Mouse (Mus musculus) midbrain, embryonic 16.5 days (tissue): ENCODE data around the gene Mfn2. TPM values are rescaled to one million over a fixed set of nuclear protein-coding genes. Genes with fewer than 3 reads are reported as not detected.
"Not testable (repeated sequence)": the region's sequence is repeated elsewhere in the genome, so short reads cannot be mapped to it uniquely, and the experiment has no call there.

Experiments used
- ATAC-seq: fragments of 200-750 bp; cut with Nextera tagmentation; 2 replicates; pipeline ENCODE4 v1.8.0; 2017; ENCODE audit warnings: moderate TSS enrichment
- H3K27ac ChIP-seq: fragments of 300-500 bp; sonication (generic); 2 replicates; pipeline ENCODE4 v1.5.1; 2014; ENCODE audit warnings: mild to moderate bottlenecking, low read length, mixed read lengths
- H3K27me3 ChIP-seq: fragments of 300-500 bp; sonication (generic); 2 replicates; pipeline ENCODE4 v1.6.1; 2014; ENCODE audit warnings: low read depth, low read length, mixed read lengths; ENCODE audit not compliant: control insufficient read depth, insufficient read depth
- H3K36me3 ChIP-seq: fragments of 300-500 bp; sonication (generic); 2 replicates; pipeline ENCODE4 v1.6.1; 2014; ENCODE audit warnings: mild to moderate bottlenecking, low read length, moderate library complexity, mixed read lengths; ENCODE audit not compliant: control insufficient read depth, insufficient read depth
- H3K4me1 ChIP-seq: fragments of 300-500 bp; sonication (generic); 2 replicates; pipeline ENCODE4 v1.6.1; 2014; ENCODE audit warnings: mild to moderate bottlenecking, low read length, mixed read lengths; ENCODE audit not compliant: control insufficient read depth, insufficient read depth
- H3K4me2 ChIP-seq: fragments of 300-500 bp; sonication (generic); 2 replicates; pipeline ENCODE4 v1.6.1; 2014; ENCODE audit warnings: mild to moderate bottlenecking, low read length, mixed read lengths
- H3K4me3 ChIP-seq: fragments of 300-500 bp; sonication (generic); 2 replicates; pipeline ENCODE4 v1.5.1; 2014; ENCODE audit warnings: low read depth, mild to moderate bottlenecking, low read length, moderate library complexity, mixed read lengths
- H3K9ac ChIP-seq: fragments of 300-500 bp; sonication (generic); 2 replicates; pipeline ENCODE4 v1.6.1; 2014; ENCODE audit warnings: low read depth, low read length, mixed read lengths
- H3K9me3 ChIP-seq: fragments of 300-500 bp; sonication (generic); replicated peaks from 2 replicates; pipeline ENCODE4 v1.6.1; 2014; ENCODE audit warnings: mild to moderate bottlenecking, low read length, mixed read lengths; ENCODE audit not compliant: control insufficient read depth, poor library complexity, severe bottlenecking
- WGBS: fragments of 180-500 bp; shearing (Covaris S2); extraction: QIAGEN DNeasy Blood & Tissue Kit; methylation state at CpG from one replicate; pipeline ENCODE4 v1.1.7; 2014; 5-methylcytosine and 5-hydroxymethylcytosine counted together
- polyA plus RNA-seq: library from polyadenylated mRNA; unstranded; fragments of >200 nt; fragmentation: Nextera tagmentation; extraction: Ambion mirVana; gene quantifications from 2 replicates; pipeline ENCODE4 v1.2.1, GENCODE M21; 2015

Gene Mfn2
- polyA plus RNA-seq, 1 experiment from 2014 or later: 108 TPM

- Histone ChIP-seq H3K4me1 (peaks cover 6% of the 10 kb centered on the region), H3K4me2 (no peak overlapping the region), H3K27ac (no peak overlapping the region), H3K9me3 (peaks cover 23% of the 10 kb centered on the region), H3K27me3 (no peaks in the 10 kb centered on the region), H3K4me3 (no peak overlapping the region), H3K9ac (no peak overlapping the region), H3K36me3 (peaks cover 30% of the 10 kb centered on the region)
- WGBS: 95% methylated on average over 3 of the region's 3 CpGs
- ATAC-seq: no peak
These were observed 61.6 kb downstream of the Mfn2 start for GRCm38 (mm10) chr4:147842871-147843270.

- WGBS: 99% methylated on average over 8 of the region's 26 CpGs
- not testable (repeated sequence) for H3K27ac ChIP-seq, H3K27me3 ChIP-seq
These were observed 65.2 kb downstream of the Mfn2 start for GRCm38 (mm10) chr4:147839282-147839681.

GRCm38 (mm10) chr4:147824389-147824788 lies 80.1 kb downstream of the Mfn2 start:
- no peak for ATAC-seq
- H3K4me1 ChIP-seq: no peaks in the 10 kb centered on the region
- H3K9me3 ChIP-seq: peaks cover 80% of the 10 kb centered on the region
- H3K27ac ChIP-seq: no peak overlapping the region
- no peak overlapping the region for H3K9ac ChIP-seq
- no peak overlapping the region for H3K4me3 ChIP-seq
- WGBS: 95% methylated on average over 4 of the region's 4 CpGs
- H3K4me2 ChIP-seq: no peak overlapping the region
- H3K27me3 ChIP-seq: no peaks in the 10 kb centered on the region
- H3K36me3 ChIP-seq: peaks cover 61% of the 10 kb centered on the region

More at GRCm38 (mm10) chr4:147839282-147839681, 65.2 kb downstream of the Mfn2 start:
- Histone ChIP-seq H3K36me3 (peaks cover 20% of the 10 kb centered on the region), H3K9me3 (peaks cover 23% of the 10 kb centered on the region)
- ATAC-seq, H3K9ac ChIP-seq, H3K4me1 ChIP-seq, H3K4me3 ChIP-seq, H3K4me2 ChIP-seq: not testable (repeated sequence)

Other genes with a start within 250 kb of the Mfn2 start
- gene Zfp534, start 202.2 kb downstream of the Mfn2 start, polyA plus RNA-seq: 0.09 TPM in 1 of 2 replicates, not detected in the other
- 3.3 and 3.9 TPM in 2 replicates for gene Zfp984, start 94.9 kb downstream of the Mfn2 start, polyA plus RNA-seq
- gene Zfp933, start 56.3 kb downstream of the Mfn2 start, polyA plus RNA-seq: 5.9 and 7.5 TPM in 2 replicates
- gene Miip, start 35.9 kb downstream of the Mfn2 start, polyA plus RNA-seq: 34.8 and 38.8 TPM in 2 replicates
- 7.5 and 10.5 TPM in 2 replicates for gene Fv1, start 35.7 kb downstream of the Mfn2 start, polyA plus RNA-seq
- gene Plod1, start 32.1 kb upstream of the Mfn2 start, polyA plus RNA-seq: 20.8 and 21.2 TPM in 2 replicates
- 9.5 and 11.1 TPM in 2 replicates for gene 2510039O18Rik, start 36.2 kb upstream of the Mfn2 start, polyA plus RNA-seq
- not detected in 2 replicates for gene Nppb, start 81.1 kb upstream of the Mfn2 start, polyA plus RNA-seq
- gene Nppa, start 96.0 kb upstream of the Mfn2 start, polyA plus RNA-seq: 2.4 and 3.3 TPM in 2 replicates
- 36.5 and 36.9 TPM in 2 replicates for gene Clcn6, start 134.1 kb upstream of the Mfn2 start, polyA plus RNA-seq
- gene Mthfr, start 134.4 kb upstream of the Mfn2 start, polyA plus RNA-seq: 21.5 and 22.2 TPM in 2 replicates
- gene Agtrap, start 183.3 kb upstream of the Mfn2 start, polyA plus RNA-seq: 7.7 and 8.1 TPM in 2 replicates
- 98.2 and 100 TPM in 2 replicates for gene Mad2l2, start 225.7 kb upstream of the Mfn2 start, polyA plus RNA-seq
- 11.8 and 11.9 TPM in 2 replicates for gene Draxin, start 226.0 kb upstream of the Mfn2 start, polyA plus RNA-seq
- gene Fbxo6, start 247.4 kb upstream of the Mfn2 start, polyA plus RNA-seq: 18.5 and 23.8 TPM in 2 replicates